Mouse (Mus musculus) forebrain, embryonic 14.5 days (tissue): Measurements from ENCODE around the gene Dvl2. TPM values are rescaled to one million over a fixed set of nuclear protein-coding genes. Genes with fewer than 3 reads are reported as not detected.

Experiments
- ATAC-seq: fragments of 200-750 bp; cut with Nextera tagmentation; 2 replicates; pipeline ENCODE4 v1.8.0; 2017; ENCODE audit warnings: mild to moderate bottlenecking, moderate library complexity
- DNase-seq: peaks from one replicate; pipeline ENCODE4 v3.0.0-alpha.2; 2015; ENCODE audit warnings: low spot score
- H3K27ac ChIP-seq: fragments of 300-500 bp; sonication (generic); 2 replicates; pipeline ENCODE4 v1.5.1; 2014; ENCODE audit warnings: low read depth, mild to moderate bottlenecking, control low read depth, low read length, moderate library complexity
- H3K27me3 ChIP-seq: fragments of 300-500 bp; sonication (generic); replicated peaks from 2 replicates; pipeline ENCODE4 v1.6.1; 2014; ENCODE audit warnings: low read length, control low read depth, mixed read lengths; ENCODE audit not compliant: control insufficient read depth, insufficient read depth
- H3K36me3 ChIP-seq: fragments of 300-500 bp; sonication (generic); 2 replicates; pipeline ENCODE4 v1.6.1; 2014; ENCODE audit warnings: low read length, control low read depth; ENCODE audit not compliant: control insufficient read depth, insufficient read depth
- H3K4me1 ChIP-seq: fragments of 300-500 bp; sonication (generic); 2 replicates; pipeline ENCODE4 v1.6.1; 2014; ENCODE audit warnings: antibody characterized with exemption, low read length, control low read depth; ENCODE audit not compliant: control insufficient read depth, insufficient read depth
- H3K4me2 ChIP-seq: fragments of 300-500 bp; sonication (generic); 2 replicates; pipeline ENCODE4 v1.6.1; 2014; ENCODE audit warnings: mild to moderate bottlenecking, control low read depth, low read length
- H3K4me3 ChIP-seq: fragments of 300-500 bp; sonication (generic); 2 replicates; pipeline ENCODE4 v1.5.1; 2014; ENCODE audit warnings: low read depth, low read length, control low read depth
- H3K9ac ChIP-seq: fragments of 300-500 bp; sonication (generic); 2 replicates; pipeline ENCODE4 v1.6.1; 2014; ENCODE audit warnings: mild to moderate bottlenecking, low read length, control low read depth, moderate library complexity
- H3K9me3 ChIP-seq: fragments of 300-500 bp; sonication (generic); replicated peaks from 2 replicates; pipeline ENCODE4 v1.6.1; 2016; ENCODE audit warnings: low read length, control low read depth, mixed read lengths; ENCODE audit not compliant: control insufficient read depth
- WGBS: fragments of 180-500 bp; shearing (Covaris S2); extraction: QIAGEN DNeasy Blood & Tissue Kit; methylation state at CpG from one replicate; pipeline ENCODE4 v1.1.7; 2014; 5-methylcytosine and 5-hydroxymethylcytosine counted together
- polyA plus RNA-seq: library from polyadenylated mRNA; unstranded; fragments of >200 nt; fragmentation: Nextera tagmentation; extraction: Ambion mirVana; gene quantifications from 2 replicates; pipeline ENCODE4 v1.2.1, GENCODE M21; 2014

The Dvl2 gene
- polyA plus RNA-seq, 1 experiment from 2014 or later: 19.7 TPM

- Histone ChIP-seq H3K9ac (peak overlapping the region; percentile 59), H3K27ac (peak overlapping the region; percentile 98), H3K27me3 (no peaks in the 10 kb centered on the region), H3K9me3 (no peaks in the 10 kb centered on the region), H3K36me3 (peaks cover 20% of the 10 kb centered on the region), H3K4me1 (peaks cover 68% of the 10 kb centered on the region), H3K4me3 (no peak overlapping the region; the same call in 1 of the 2 replicates), H3K4me2 (peak overlapping the region; percentile 59)
- DNase-seq (no peak), ATAC-seq (no peak)
- 25% methylated on average over 9 of the region's 9 CpGs for WGBS
Observed at GRCm38 (mm10) chr11:70027397-70027796, 27.0 kb downstream of the Dvl2 start.

- no peak for DNase-seq
- Histone ChIP-seq H3K27me3 (no peaks in the 10 kb centered on the region), H3K4me2 (peak overlapping the region; percentile 59), H3K36me3 (peaks cover 32% of the 10 kb centered on the region), H3K9me3 (no peaks in the 10 kb centered on the region), H3K9ac (peak overlapping the region; percentile 59), H3K27ac (peak overlapping the region; percentile 98), H3K4me1 (peaks cover 58% of the 10 kb centered on the region), H3K4me3 (peak overlapping the region; percentile 31)
- whole genome bisulfite sequencing: 18% methylated on average over 12 of the region's 12 CpGs
- ATAC-seq: peak; percentile 3; the same call in 1 of the 2 replicates
Observed at GRCm38 (mm10) chr11:70028401-70029129, 28.2 kb downstream of the Dvl2 start.

GRCm38 (mm10) chr11:70029130-70029801 lies 28.9 kb downstream of the Dvl2 start:
- Histone ChIP-seq H3K27me3 (no peaks in the 10 kb centered on the region), H3K9ac (peak overlapping the region; percentile 59), H3K4me1 (peaks cover 53% of the 10 kb centered on the region), H3K9me3 (no peaks in the 10 kb centered on the region), H3K4me2 (peak overlapping the region; percentile 59), H3K36me3 (peaks cover 39% of the 10 kb centered on the region), H3K4me3 (peak overlapping the region; percentile 31), H3K27ac (peak overlapping the region; percentile 98)
- DNase-seq: peak; percentile 99
- ATAC-seq: peak; percentile 92
- under 1% methylated on average over 20 of the region's 20 CpGs for WGBS

GRCm38 (mm10) chr11:70029829-70030550 lies 29.6 kb downstream of the Dvl2 start:
- H3K9ac ChIP-seq: peak overlapping the region; percentile 59
- WGBS: 22% methylated on average over 11 of the region's 11 CpGs
- peak overlapping the region; percentile 31 for H3K4me3 ChIP-seq
- no peaks in the 10 kb centered on the region for H3K27me3 ChIP-seq
- DNase-seq (peak; percentile 76), ATAC-seq (peak; percentile 67)
- peak overlapping the region; percentile 59 for H3K4me2 ChIP-seq
- peak overlapping the region; percentile 98 for H3K27ac ChIP-seq
- peaks cover 43% of the 10 kb centered on the region for H3K36me3 ChIP-seq
- peaks cover 48% of the 10 kb centered on the region for H3K4me1 ChIP-seq
- no peaks in the 10 kb centered on the region for H3K9me3 ChIP-seq

- peak overlapping the region; percentile 59 for H3K9ac ChIP-seq
- H3K36me3 ChIP-seq: peaks cover 43% of the 10 kb centered on the region
- H3K9me3 ChIP-seq: no peaks in the 10 kb centered on the region
- H3K4me3 ChIP-seq: peak overlapping the region; percentile 31
- H3K27me3 ChIP-seq: no peaks in the 10 kb centered on the region
- peak overlapping the region; percentile 59 for H3K4me2 ChIP-seq
- no peak for DNase-seq
- H3K4me1 ChIP-seq: peaks cover 43% of the 10 kb centered on the region
- 93% methylated on average over 28 of the region's 28 CpGs for WGBS
- no peak for ATAC-seq
- peak overlapping the region; percentile 98 for H3K27ac ChIP-seq
Observed at GRCm38 (mm10) chr11:70030651-70031320, 30.4 kb downstream of the Dvl2 start.

- Histone ChIP-seq H3K27me3 (no peaks in the 10 kb centered on the region), H3K4me3 (no peak overlapping the region), H3K36me3 (peaks cover 43% of the 10 kb centered on the region), H3K4me2 (no peak overlapping the region), H3K9ac (no peak overlapping the region), H3K4me1 (peaks cover 38% of the 10 kb centered on the region), H3K9me3 (no peaks in the 10 kb centered on the region), H3K27ac (no peak overlapping the region)
- ATAC-seq (no peak), DNase-seq (no peak)
- WGBS: 95% methylated on average over 11 of the region's 11 CpGs
Observed at GRCm38 (mm10) chr11:70031321-70031670, 30.9 kb downstream of the Dvl2 start.

- H3K4me2 ChIP-seq: no peak overlapping the region
- no peaks in the 10 kb centered on the region for H3K4me1 ChIP-seq
- no peaks in the 10 kb centered on the region for H3K9me3 ChIP-seq
- no peak for DNase-seq
- no peak for ATAC-seq
- no peaks in the 10 kb centered on the region for H3K27me3 ChIP-seq
- H3K9ac ChIP-seq: no peak overlapping the region
- H3K4me3 ChIP-seq: no peak overlapping the region
- H3K27ac ChIP-seq: no peak overlapping the region
- H3K36me3 ChIP-seq: peaks cover 71% of the 10 kb centered on the region
- WGBS: 79% methylated on average over 7 of the region's 7 CpGs
Observed at GRCm38 (mm10) chr11:70038174-70038573, 37.8 kb downstream of the Dvl2 start.

GRCm38 (mm10) chr11:70039631-70040030 lies 39.2 kb downstream of the Dvl2 start:
- WGBS: 91% methylated on average over 10 of the region's 10 CpGs
- Histone ChIP-seq H3K36me3 (peaks cover 71% of the 10 kb centered on the region), H3K4me2 (no peak overlapping the region)

More at GRCm38 (mm10) chr11:70039631-70040030, 39.2 kb downstream of the Dvl2 start:
- ATAC-seq (no peak), DNase-seq (no peak)
- no peaks in the 10 kb centered on the region for H3K4me1 ChIP-seq
- no peaks in the 10 kb centered on the region for H3K27me3 ChIP-seq
- H3K9me3 ChIP-seq: no peaks in the 10 kb centered on the region
- no peak overlapping the region for H3K27ac ChIP-seq
- no peak overlapping the region for H3K4me3 ChIP-seq
- H3K9ac ChIP-seq: no peak overlapping the region
